Mouse (Mus musculus) C2C12 (cell line): ENCODE data around the gene Mrtfb.

Experiments used
- CEBPB ChIP-seq: IDR thresholded peaks from one replicate; pipeline ENCODE4 v1.6.1; 2011; ENCODE audit warnings: low read depth, mild to moderate bottlenecking, control low read depth, moderate library complexity
- CTCF ChIP-seq: IDR thresholded peaks from one replicate; pipeline ENCODE4 v1.5.1; 2011; ENCODE audit not compliant: control insufficient read depth, insufficient read depth, insufficient read length

GRCm38 (mm10) chr16:13435627-13436026, 179.3 kb downstream of the Mrtfb start:
- no peak for TF ChIP-seq CEBPB
- no peak for TF ChIP-seq CTCF
